Mouse (Mus musculus) stomach, embryonic 15.5 days (tissue): ENCODE data around the gene Top2b. TPM values are rescaled to one million over a fixed set of nuclear protein-coding genes. Genes with fewer than 3 reads are reported as not detected.

Experiments
- ATAC-seq: fragments of 200-750 bp; cut with Nextera tagmentation; 2 replicates; pipeline ENCODE4 v1.8.0; 2017; ENCODE audit warnings: low read depth, moderate number of reproducible peaks, moderate TSS enrichment; ENCODE audit not compliant: insufficient read depth, low FRiP score
- H3K27ac ChIP-seq: fragments of 300-500 bp; sonication (generic); 2 replicates; pipeline ENCODE4 v1.5.1; 2015; ENCODE audit warnings: mild to moderate bottlenecking, inconsistent platforms
- H3K27me3 ChIP-seq: fragments of 300-500 bp; sonication (generic); replicated peaks from 2 replicates; pipeline ENCODE4 v1.6.1; 2015; ENCODE audit warnings: inconsistent platforms
- H3K36me3 ChIP-seq: fragments of 300-500 bp; sonication (generic); 2 replicates; pipeline ENCODE4 v1.6.1; 2015; ENCODE audit warnings: inconsistent platforms
- H3K4me1 ChIP-seq: fragments of 300-500 bp; sonication (generic); 2 replicates; pipeline ENCODE4 v1.6.1; 2015; ENCODE audit warnings: inconsistent platforms
- H3K4me2 ChIP-seq: fragments of 300-500 bp; sonication (generic); 2 replicates; pipeline ENCODE4 v1.6.1; 2015; ENCODE audit warnings: mild to moderate bottlenecking, inconsistent platforms
- H3K4me3 ChIP-seq: fragments of 300-500 bp; sonication (generic); replicated peaks from 2 replicates; pipeline ENCODE4 v1.5.1; 2015; ENCODE audit warnings: inconsistent platforms
- H3K9ac ChIP-seq: fragments of 300-500 bp; sonication (generic); 2 replicates; pipeline ENCODE4 v1.6.1; 2015; ENCODE audit warnings: inconsistent platforms
- H3K9me3 ChIP-seq: fragments of 300-500 bp; sonication (generic); 2 replicates; pipeline ENCODE4 v1.6.1; 2016; ENCODE audit warnings: inconsistent platforms
- WGBS: fragments of 180-500 bp; shearing (Covaris S2); methylation state at CpG from one replicate; pipeline ENCODE4 v1.1.7; 2015; 5-methylcytosine and 5-hydroxymethylcytosine counted together
- polyA plus RNA-seq: library from polyadenylated mRNA; unstranded; fragments of >200 nt; fragmentation: Nextera tagmentation; extraction: Ambion mirVana; gene quantifications from 2 replicates; pipeline ENCODE4 v1.2.1, GENCODE M21; 2015

Gene Top2b
- polyA plus RNA-seq, 1 experiment from 2014 or later: 36.6 TPM

DNA sequence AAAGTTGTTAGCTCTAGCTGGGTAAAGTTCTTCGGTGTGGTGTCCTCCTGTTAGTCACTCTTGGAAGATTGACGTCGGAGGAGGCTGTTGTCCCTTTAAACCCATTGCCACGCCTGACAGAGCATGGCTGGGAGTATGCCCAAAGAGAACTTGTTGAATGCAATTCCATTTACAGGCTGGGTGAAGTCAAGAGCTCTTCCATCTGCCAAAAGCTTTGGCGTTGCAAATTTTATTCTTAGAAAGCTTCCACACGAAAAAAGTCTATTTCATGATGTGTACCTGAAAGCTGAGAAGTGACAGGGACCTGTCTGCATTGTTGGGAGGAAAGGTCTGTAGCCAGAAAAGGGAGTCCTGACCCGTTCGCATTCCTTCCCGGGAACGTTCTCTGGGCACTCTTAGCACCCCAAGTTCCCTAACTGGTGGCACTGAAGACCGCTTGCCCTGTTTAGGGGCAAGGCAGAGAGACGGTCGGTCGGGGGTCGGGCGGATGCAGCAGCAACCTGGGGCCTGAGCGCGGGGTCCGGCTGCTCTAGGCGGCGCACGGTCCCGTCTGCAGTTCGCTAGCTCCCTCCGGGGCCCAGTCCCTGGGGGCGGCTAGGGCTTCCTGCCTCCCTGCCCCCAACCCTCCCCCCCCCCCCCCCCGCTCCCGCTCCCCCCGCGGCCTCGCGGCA is 683 bp upstream of the Top2b start:
- no peaks in the 10 kb centered on the region for H3K9me3 ChIP-seq
- peak; percentile 58 for ATAC-seq
- H3K27ac ChIP-seq: peak overlapping the region; percentile 97
- H3K36me3 ChIP-seq: no peaks in the 10 kb centered on the region
- peak overlapping the region; percentile 93 for H3K4me3 ChIP-seq
- H3K4me2 ChIP-seq: peak overlapping the region; percentile 79
- WGBS: 1% methylated on average over 29 of the region's 32 CpGs
- H3K27me3 ChIP-seq: no peaks in the 10 kb centered on the region
- H3K9ac ChIP-seq: peak overlapping the region; percentile 39; the same call in 1 of the 2 replicates
- H3K4me1 ChIP-seq: peaks cover 14% of the 10 kb centered on the region; the same call in 1 of the 2 replicates

DNA sequence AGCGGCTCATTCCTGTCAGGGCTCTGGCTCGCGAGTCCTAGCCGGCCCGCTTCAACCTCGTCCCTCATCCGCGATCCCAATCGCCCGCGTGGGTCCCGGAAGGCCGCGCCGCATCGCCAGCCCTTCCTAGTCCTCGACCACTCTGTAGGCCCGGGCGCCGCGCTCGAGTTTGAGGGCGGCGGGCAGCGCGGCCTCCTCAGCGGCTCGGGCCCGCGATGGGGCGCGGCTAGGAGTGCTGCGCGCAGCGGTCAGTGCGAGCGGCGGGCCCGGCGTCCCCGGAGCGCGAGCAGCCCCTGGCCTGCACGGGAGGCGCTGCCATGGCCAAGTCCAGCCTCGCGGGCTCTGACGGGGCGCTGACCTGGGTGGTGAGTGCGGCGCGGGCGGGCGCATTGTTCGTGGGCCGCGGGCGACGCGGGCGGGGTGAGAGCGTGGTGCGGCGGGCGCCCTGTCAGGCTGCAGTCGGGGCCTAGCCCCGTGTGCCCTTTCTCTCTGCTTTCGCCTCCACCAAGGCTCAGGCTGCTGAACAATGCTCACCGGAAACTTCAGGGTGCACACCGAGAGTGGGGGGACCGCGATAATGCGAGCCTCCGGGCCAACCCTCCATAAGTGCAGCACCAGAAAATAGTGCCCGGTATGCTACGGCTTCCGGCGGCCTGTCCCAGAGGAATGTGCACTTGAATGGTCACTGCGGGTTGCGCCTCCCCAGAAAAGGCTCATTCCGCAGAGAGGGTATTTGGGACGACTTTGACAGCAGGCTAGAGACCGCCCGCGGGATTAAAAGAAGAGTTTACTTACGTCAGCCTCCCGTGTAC is 589 bp downstream of the Top2b start:
- peak overlapping the region; percentile 93 for H3K9ac ChIP-seq
- peak; percentile 45 for ATAC-seq
- peaks cover 14% of the 10 kb centered on the region; the same call in 1 of the 2 replicates for H3K4me1 ChIP-seq
- H3K27me3 ChIP-seq: no peaks in the 10 kb centered on the region
- peak overlapping the region; percentile 97 for H3K27ac ChIP-seq
- peak overlapping the region; percentile 93 for H3K4me3 ChIP-seq
- H3K36me3 ChIP-seq: no peaks in the 10 kb centered on the region
- H3K4me2 ChIP-seq: peak overlapping the region; percentile 61
- 0% methylated on average over 86 of the region's 87 CpGs for WGBS
- H3K9me3 ChIP-seq: no peaks in the 10 kb centered on the region

DNA sequence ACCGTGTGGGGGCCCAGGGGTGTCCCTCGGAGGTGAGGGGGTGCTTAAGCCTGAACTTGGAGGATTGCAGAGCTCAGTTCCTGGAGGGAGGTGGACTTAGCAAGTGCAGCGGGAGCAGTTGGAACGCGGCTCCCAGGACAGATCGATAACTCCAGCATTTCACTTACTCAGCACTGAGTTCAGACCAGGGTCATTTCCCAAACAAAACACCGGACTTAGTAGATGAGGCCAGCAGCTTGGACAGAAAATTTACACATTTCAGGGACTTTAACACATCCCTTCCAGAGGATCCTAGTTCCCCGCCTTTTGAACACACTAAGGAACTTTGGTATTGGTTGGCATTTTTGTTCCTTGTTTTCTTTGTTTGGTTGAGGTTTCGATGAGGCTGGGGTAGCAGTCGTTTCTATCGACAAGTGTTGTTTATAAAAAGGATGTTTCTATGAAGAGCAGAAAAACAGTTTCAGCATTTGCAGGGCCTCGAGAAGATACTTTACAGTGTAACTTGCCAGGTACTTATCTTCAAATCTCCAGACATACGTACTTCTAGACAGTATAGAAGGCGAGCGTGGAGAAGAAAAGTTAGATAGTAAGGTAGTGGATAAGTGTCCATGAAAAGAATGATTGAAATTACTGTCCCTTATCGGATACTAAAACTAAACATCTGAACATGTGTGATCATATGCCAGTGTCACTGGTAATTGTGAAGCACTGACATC is 1.4 kb downstream of the Top2b start:
- Histone ChIP-seq H3K4me3 (peak overlapping the region; percentile 93), H3K27me3 (no peaks in the 10 kb centered on the region), H3K4me1 (peaks cover 14% of the 10 kb centered on the region; the same call in 1 of the 2 replicates), H3K36me3 (no peaks in the 10 kb centered on the region), H3K4me2 (peak overlapping the region; percentile 61), H3K9ac (peak overlapping the region; percentile 93), H3K9me3 (no peaks in the 10 kb centered on the region), H3K27ac (peak overlapping the region; percentile 97)
- ATAC-seq: peak; percentile 15; the same call in 1 of the 2 replicates
- 7% methylated on average over 16 of the region's 16 CpGs for WGBS

DNA sequence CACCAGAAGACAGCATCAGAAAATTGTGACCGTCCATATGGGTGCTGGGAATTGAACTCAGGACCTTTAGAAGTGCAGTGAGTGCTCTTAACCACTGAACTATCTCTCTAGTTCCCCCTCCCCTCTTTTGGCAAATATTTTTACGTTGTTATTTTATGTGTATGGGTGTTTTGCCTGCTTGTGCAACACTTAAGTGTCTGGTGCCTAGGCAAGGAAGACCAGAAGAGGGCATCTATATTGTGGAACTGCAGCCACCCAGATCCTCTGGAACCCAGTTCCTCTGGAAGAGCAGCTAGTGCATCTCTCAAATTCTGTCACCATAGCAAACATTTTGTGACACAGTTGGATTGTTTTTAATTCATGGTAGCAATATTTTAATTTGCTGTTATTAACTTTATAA is 2.0 kb downstream of the Top2b start:
- H3K9me3 ChIP-seq: no peaks in the 10 kb centered on the region
- H3K36me3 ChIP-seq: no peaks in the 10 kb centered on the region
- peak overlapping the region; percentile 93 for H3K4me3 ChIP-seq
- H3K4me1 ChIP-seq: peaks cover 14% of the 10 kb centered on the region; the same call in 1 of the 2 replicates
- 38% methylated on average over 2 of the region's 2 CpGs for whole genome bisulfite sequencing
- no peaks in the 10 kb centered on the region for H3K27me3 ChIP-seq
- no peak overlapping the region for H3K27ac ChIP-seq
- no peak overlapping the region for H3K9ac ChIP-seq
- H3K4me2 ChIP-seq: peak overlapping the region; percentile 61
- ATAC-seq: no peak

DNA sequence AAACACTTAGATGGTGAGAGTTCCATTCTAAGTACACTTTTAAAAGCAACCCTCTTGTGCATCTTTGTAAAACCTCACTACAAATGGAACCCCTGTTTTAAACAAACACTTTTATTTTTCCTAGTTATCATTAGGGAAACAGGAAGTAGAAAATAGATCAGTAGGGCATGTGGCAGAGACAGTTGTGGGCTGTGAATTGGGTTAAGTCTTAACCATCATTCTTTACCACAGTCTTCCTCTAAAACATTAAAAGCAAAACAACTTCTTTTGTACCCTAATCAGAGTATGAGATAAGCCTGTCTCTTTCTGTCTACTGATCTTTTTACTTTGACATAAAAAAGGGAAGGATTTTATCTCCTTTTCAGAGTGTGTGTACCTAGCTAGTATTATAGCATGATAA is 7.8 kb downstream of the Top2b start:
- H3K4me3 ChIP-seq: no peak overlapping the region
- H3K36me3 ChIP-seq: no peaks in the 10 kb centered on the region
- no peaks in the 10 kb centered on the region for H3K9me3 ChIP-seq
- no peak overlapping the region for H3K9ac ChIP-seq
- no peaks in the 10 kb centered on the region; the same call in 1 of the 2 replicates for H3K4me1 ChIP-seq
- H3K4me2 ChIP-seq: no peak overlapping the region
- ATAC-seq: no peak
- no peak overlapping the region for H3K27ac ChIP-seq
- H3K27me3 ChIP-seq: no peaks in the 10 kb centered on the region

DNA sequence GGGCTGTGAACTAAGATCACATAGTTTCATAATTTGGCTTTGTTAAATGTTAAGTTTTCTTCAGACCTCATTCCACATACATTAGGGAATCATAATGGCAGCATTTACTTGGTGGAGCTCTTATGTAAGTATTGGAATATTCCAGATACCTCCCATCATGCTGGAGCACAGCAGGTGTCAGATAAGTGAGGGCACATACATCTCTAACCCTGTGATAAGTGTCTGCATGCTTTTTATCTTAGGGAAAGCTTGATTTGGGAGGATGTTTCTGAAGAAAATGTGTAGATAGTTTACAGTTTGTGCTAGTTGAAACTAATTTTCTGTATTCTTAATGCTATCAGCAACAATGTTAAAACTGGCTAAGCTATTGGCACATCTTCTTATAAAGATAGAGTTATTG is 8.2 kb downstream of the Top2b start:
- H3K9ac ChIP-seq: no peak overlapping the region
- H3K27ac ChIP-seq: no peak overlapping the region
- H3K4me3 ChIP-seq: no peak overlapping the region
- no peaks in the 10 kb centered on the region for H3K9me3 ChIP-seq
- no peaks in the 10 kb centered on the region for H3K27me3 ChIP-seq
- H3K4me2 ChIP-seq: no peak overlapping the region
- ATAC-seq: no peak
- H3K36me3 ChIP-seq: no peaks in the 10 kb centered on the region
- no peaks in the 10 kb centered on the region for H3K4me1 ChIP-seq

DNA sequence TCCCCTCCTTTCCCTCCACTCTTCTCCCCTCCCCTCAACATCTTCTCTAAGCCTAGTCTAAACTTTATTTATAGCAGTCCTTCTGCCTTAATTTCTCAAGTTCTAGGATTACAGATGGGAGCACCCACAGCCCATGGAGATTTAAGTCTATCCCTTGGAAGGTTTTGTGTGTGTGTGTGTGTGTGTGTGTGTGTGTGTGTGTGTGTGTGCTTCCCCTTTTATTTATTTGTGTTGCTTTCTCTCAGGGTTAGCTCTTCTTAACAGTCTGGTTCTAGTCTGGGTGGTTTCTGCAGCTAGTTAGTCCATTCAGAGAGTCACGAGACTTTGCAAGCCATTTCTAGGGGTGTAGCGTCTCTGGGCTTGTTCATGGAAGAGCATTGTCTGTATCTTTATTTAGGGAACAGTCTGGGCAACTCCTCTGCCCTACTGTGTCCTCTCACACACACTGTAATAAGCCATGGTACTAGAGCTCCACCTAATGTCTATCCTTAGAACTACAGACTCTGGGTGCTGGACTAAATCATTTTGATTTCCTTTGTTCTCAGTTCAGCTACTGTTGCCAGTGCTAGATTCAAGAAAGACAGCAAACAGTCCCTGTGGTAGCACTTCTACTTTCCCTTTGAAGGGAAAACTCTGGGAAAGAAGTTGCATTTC is 15.1 kb downstream of the Top2b start:
- H3K27me3 ChIP-seq: no peaks in the 10 kb centered on the region
- no peak overlapping the region for H3K4me2 ChIP-seq
- 0 out of 2 replicates have a peak overlapping the region, but pooled peaks have one; percentile 18 for H3K27ac ChIP-seq
- ATAC-seq: peak; percentile 83; the same call in 1 of the 2 replicates
- no peak overlapping the region for H3K9ac ChIP-seq
- peaks cover 7% of the 10 kb centered on the region; the same call in 1 of the 2 replicates for H3K4me1 ChIP-seq
- WGBS: 25% methylated on average over 2 of the region's 2 CpGs
- H3K9me3 ChIP-seq: no peaks in the 10 kb centered on the region
- no peaks in the 10 kb centered on the region for H3K36me3 ChIP-seq
- no peak overlapping the region for H3K4me3 ChIP-seq

DNA sequence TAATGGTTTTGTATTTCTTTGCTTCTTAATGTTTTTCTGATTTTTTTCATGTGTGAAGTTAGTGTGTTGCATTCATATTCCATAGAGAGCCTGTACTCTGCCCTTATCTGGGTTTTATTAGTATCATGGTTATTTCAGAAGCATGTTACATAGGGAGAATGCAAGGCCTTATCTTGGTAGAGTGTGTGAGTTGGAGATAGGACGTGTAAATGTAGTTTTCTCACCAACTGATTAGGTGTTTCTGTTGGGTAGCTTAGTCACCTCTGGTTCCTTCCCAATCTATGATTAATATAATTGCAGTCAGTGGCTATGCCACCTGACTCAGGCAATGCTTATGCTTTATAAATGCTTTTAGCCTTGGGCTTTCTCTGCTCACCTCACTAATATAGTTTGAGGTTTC is 19.8 kb downstream of the Top2b start:
- Histone ChIP-seq H3K9me3 (no peaks in the 10 kb centered on the region), H3K4me1 (peaks cover 7% of the 10 kb centered on the region; the same call in 1 of the 2 replicates), H3K9ac (no peak overlapping the region), H3K4me3 (no peak overlapping the region), H3K27me3 (no peaks in the 10 kb centered on the region), H3K36me3 (no peaks in the 10 kb centered on the region), H3K27ac (no peak overlapping the region), H3K4me2 (no peak overlapping the region)
- 50% methylated on average over 1 of the region's 1 CpGs for WGBS
- ATAC-seq: peak; percentile 89; the same call in 1 of the 2 replicates

DNA sequence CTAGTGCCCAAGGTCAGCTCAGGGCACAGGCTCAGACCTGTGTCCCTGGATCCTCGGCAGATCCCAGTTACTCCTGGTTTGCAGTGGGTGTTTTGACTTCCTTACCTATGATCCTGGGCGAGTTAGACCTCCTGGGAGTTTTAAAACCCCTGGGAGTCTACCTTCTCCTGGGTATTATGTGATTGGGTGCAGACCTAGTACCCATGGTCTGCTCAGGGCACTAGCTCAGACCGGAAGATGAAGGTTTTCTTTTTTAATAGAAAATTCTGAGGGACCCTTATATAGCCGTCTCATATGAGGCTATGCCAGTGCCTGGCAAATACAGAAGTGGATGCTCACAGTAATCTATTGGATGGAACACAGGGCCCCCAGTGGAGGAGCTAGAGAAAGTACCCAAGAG is 40.2 kb downstream of the Top2b start:
- Histone ChIP-seq H3K9me3 (no peaks in the 10 kb centered on the region), H3K4me1 (no peaks in the 10 kb centered on the region), H3K9ac (no peak overlapping the region), H3K36me3 (peaks cover 11% of the 10 kb centered on the region), H3K4me3 (no peak overlapping the region), H3K4me2 (no peak overlapping the region), H3K27ac (no peak overlapping the region), H3K27me3 (no peaks in the 10 kb centered on the region)
- no peak for ATAC-seq
- WGBS: 90% methylated on average over 4 of the region's 4 CpGs

DNA sequence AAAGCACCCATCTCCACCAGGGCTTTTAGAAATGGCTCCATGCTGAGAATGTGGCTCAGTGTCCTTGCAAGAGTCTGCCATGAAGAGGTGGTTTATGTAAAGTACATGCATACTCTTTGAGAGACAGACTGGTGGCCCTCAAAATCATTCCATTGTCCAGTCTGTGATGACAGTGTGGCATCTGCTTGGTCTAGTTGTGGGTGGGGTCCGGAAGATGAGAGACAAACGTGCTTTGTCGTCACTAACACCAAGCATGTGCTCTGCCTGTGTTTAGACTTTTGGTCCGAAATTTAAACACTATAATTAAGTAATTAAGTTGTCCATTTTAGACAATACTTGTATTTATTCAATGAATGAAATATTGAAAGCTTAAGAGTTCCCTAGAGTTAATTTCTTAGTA is 49.2 kb downstream of the Top2b start:
- H3K4me2 ChIP-seq: no peak overlapping the region
- 85% methylated on average over 4 of the region's 4 CpGs for WGBS
- no peaks in the 10 kb centered on the region for H3K4me1 ChIP-seq
- H3K4me3 ChIP-seq: no peak overlapping the region
- H3K27me3 ChIP-seq: no peaks in the 10 kb centered on the region
- ATAC-seq: no peak
- H3K9ac ChIP-seq: no peak overlapping the region
- no peak overlapping the region for H3K27ac ChIP-seq
- peaks cover 10% of the 10 kb centered on the region for H3K36me3 ChIP-seq
- H3K9me3 ChIP-seq: no peaks in the 10 kb centered on the region

DNA sequence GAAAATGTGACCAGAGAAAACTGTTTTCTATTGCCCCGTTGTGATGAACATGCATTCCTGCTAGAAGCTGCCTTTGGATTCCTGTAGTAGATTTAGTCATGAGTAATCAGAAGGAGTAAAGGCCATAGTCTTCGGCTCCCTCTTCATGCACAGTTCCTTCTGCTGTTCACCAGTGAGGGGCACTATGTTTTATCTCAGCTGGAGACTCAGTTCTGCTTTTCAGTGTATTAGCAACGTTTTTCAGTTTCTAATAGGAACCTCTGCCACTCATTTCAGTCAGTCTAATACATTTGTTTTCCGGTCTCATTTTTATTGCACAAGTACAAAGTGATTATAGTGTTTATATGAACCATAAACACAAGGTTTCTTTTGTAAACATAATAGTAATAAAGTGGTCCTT is 62.6 kb downstream of the Top2b start:
- no peak for ATAC-seq
- no peak overlapping the region for H3K9ac ChIP-seq
- no peak overlapping the region for H3K4me3 ChIP-seq
- peaks cover 24% of the 10 kb centered on the region; the same call in 1 of the 2 replicates for H3K36me3 ChIP-seq
- H3K9me3 ChIP-seq: no peaks in the 10 kb centered on the region
- no peaks in the 10 kb centered on the region for H3K4me1 ChIP-seq
- no peaks in the 10 kb centered on the region for H3K27me3 ChIP-seq
- H3K4me2 ChIP-seq: no peak overlapping the region
- 51% methylated on average over 4 of the region's 4 CpGs for WGBS
- H3K27ac ChIP-seq: no peak overlapping the region
